Mouse (Mus musculus): ENCODE results near the gene Lrif1.

Gene Lrif1

GRCm38 (mm10) chr3:106684830-106685229 lies at the start of gene Lrif1:
TSS of gene Lrif1 (plus strand) at chr3:106684987.
- DNase-seq (ENCODE audit: low read depth, low spot score), result peak; percentile 97

GRCm38 (mm10) chr3:106672811-106673210 lies 12.0 kb upstream of the Lrif1 start:
- peak; percentile 76 for DNase-seq (ENCODE audit: low read depth, low spot score)

GRCm38 (mm10) chr3:106685381-106685780 lies 594 bp downstream of the Lrif1 start:
- DNase-seq (ENCODE audit: low read depth, low spot score), result no peak

- DNase-seq (ENCODE audit: low read depth, low spot score), result peak; percentile 99
Observed at GRCm38 (mm10) chr3:106721397-106722027, 36.7 kb downstream of the Lrif1 start.

GRCm38 (mm10) chr3:106722028-106722945 lies 37.5 kb downstream of the Lrif1 start:
- peak; percentile 96 for DNase-seq (ENCODE audit: low read depth, low spot score)

GRCm38 (mm10) chr3:106755898-106756297 lies 71.1 kb downstream of the Lrif1 start:
- DNase-seq (ENCODE audit: low read depth, low spot score), result no peak

- DNase-seq (ENCODE audit: low read depth, low spot score), result no peak
Observed at GRCm38 (mm10) chr3:106771834-106772233, 87.0 kb downstream of the Lrif1 start.

GRCm38 (mm10) chr3:106785130-106785529 lies 100.3 kb downstream of the Lrif1 start:
- no peak for DNase-seq (ENCODE audit: low read depth, low spot score)
